Mouse (Mus musculus) ES-E14 (cell line): ENCODE measurements at regions not wholly inside any gene's neighbourhood (a gene's known extent, or its start where the extent isn't known, plus 50 kb on each side); places are given as distances from the start of the nearest gene placed in this dataset.

Experiments used
- DNase-seq: peaks from one replicate; pipeline ENCODE4 v3.0.0-alpha.2; 2013; ENCODE audit warnings: low read depth, low spot score
- H3K27ac ChIP-seq: 2 replicates; pipeline ENCODE4 v1.5.1; 2012; ENCODE audit warnings: low read depth, mild to moderate bottlenecking, low read length, moderate library complexity, mixed read lengths; ENCODE audit not compliant: poor library complexity, insufficient read depth, severe bottlenecking
- H3K36me3 ChIP-seq: 2 replicates; pipeline ENCODE4 v1.6.1; 2012; ENCODE audit warnings: mild to moderate bottlenecking, low read length, moderate library complexity, mixed read lengths; ENCODE audit not compliant: control insufficient read depth, poor library complexity, insufficient read depth, severe bottlenecking
- H3K4me1 ChIP-seq, 2 experiments: fragments of 150-350 bp in 1 of 2; sonication (generic) in 1 of 2; 2 replicates each; pipeline ENCODE4 v1.6.1; 2012; ENCODE audit warnings: low read length in 2 of 2, mild to moderate bottlenecking in 1 of 2, mixed read lengths in 1 of 2; ENCODE audit not compliant: control insufficient read depth in 2 of 2, insufficient read depth in 2 of 2, poor library complexity in 1 of 2
- H3K4me3 ChIP-seq, 2 experiments: fragments of 150-350 bp in 1 of 2; sonication (generic) in 1 of 2; 2 replicates each; pipeline ENCODE4 v1.5.1; 2012; ENCODE audit warnings: low read length in 2 of 2, low read depth in 1 of 2, mild to moderate bottlenecking in 1 of 2, mixed read lengths in 1 of 2; ENCODE audit not compliant: insufficient read depth in 1 of 2, poor library complexity in 1 of 2, severe bottlenecking in 1 of 2
- H3K9ac ChIP-seq: 2 replicates; pipeline ENCODE4 v1.6.1; 2012; ENCODE audit warnings: low read depth, mild to moderate bottlenecking, low read length, mixed read lengths; ENCODE audit not compliant: poor library complexity, insufficient read depth, severe bottlenecking
- H3K9me3 ChIP-seq: fragments of 150-350 bp; sonication (generic); 2 replicates; pipeline ENCODE4 v1.6.1; 2012; ENCODE audit warnings: low read depth, mild to moderate bottlenecking, low read length; ENCODE audit not compliant: control insufficient read depth, insufficient read depth
- CHD2 ChIP-seq: IDR thresholded peaks from 2 replicates; pipeline ENCODE4 v1.6.1; 2014; ENCODE audit warnings: mild to moderate bottlenecking, low read depth, low read length, inconsistent platforms
- HCFC1 ChIP-seq: IDR thresholded peaks from 2 replicates; pipeline ENCODE4 v1.6.1; 2012; ENCODE audit warnings: low read length, inconsistent platforms, borderline replicate concordance; ENCODE audit not compliant: insufficient read depth
- MAFK ChIP-seq: IDR thresholded peaks from 2 replicates; pipeline ENCODE4 v1.6.1; 2014; ENCODE audit warnings: mild to moderate bottlenecking, low read depth, low read length, inconsistent platforms; ENCODE audit not compliant: insufficient read depth
- ZC3H11A ChIP-seq: IDR thresholded peaks from 2 replicates; pipeline ENCODE4 v1.6.1; 2012; ENCODE audit warnings: low read depth, mild to moderate bottlenecking, inconsistent platforms, low read length, borderline replicate concordance
- ZNF384 ChIP-seq: IDR thresholded peaks from 2 replicates; pipeline ENCODE4 v1.6.1; 2012; ENCODE audit warnings: low read depth, low read length, inconsistent platforms
- in situ Hi-C, 2 experiments: fragments of 600-800 bp; cut with MboI; formaldehyde crosslinking; loops; one replicate each; pipeline ENCODE4 v1.15.1; 2025; ENCODE audit warnings: low sequenced_read_pairs in 2 of 2, inconsistent platforms in 1 of 2; ENCODE audit not compliant: unreplicated experiment in 2 of 2

DNA sequence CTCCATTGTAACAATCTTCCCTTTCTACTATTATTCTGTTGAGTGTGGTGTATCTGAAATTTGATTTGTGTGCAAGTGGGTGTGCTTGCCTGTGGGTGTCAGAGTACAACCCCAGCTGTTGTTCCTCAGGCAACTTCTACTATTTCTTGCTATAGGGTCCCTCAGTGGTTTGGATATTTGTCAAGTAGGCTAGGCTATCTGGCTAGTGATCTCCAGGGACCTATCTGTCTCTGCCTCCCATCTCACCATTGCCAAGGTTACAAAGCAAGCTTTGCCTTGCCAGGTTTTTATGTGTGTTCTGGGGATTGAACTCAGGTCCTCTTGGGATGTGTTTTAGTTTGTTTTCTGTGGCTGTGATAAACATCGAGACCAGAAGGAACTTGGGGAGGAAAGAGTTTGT, 74.1 kb upstream of the Stt3b start:
- TF ChIP-seq MAFK (no peak), HCFC1 (no peak), ZNF384 (no peak), CHD2 (no peak), ZC3H11A (no peak)
- Histone ChIP-seq H3K9ac (no peak overlapping the region), H3K36me3 (no peaks in the 10 kb centered on the region), H3K4me3 (no peak overlapping the region), H3K27ac (no peak overlapping the region), H3K9me3 (no peaks in the 10 kb centered on the region), H3K4me1 (no peaks in the 10 kb centered on the region)
- no peak for DNase-seq
- in situ Hi-C loops, result no loop called here

- DNase-seq, result no peak
These were observed 77.5 kb upstream of the Stt3b start for GRCm38 (mm10) chr9:115387471-115388360.

GRCm38 (mm10) chr9:115388361-115388759, 78.1 kb upstream of the Stt3b start:
- DNase-seq, result no peak
- TF ChIP-seq ZC3H11A (no peak), MAFK (no peak), HCFC1 (no peak), ZNF384 (no peak), CHD2 (no peak)
- no peak overlapping the region for H3K4me3 ChIP-seq
- in situ Hi-C loops, result no loop called here
- H3K4me1 ChIP-seq, result no peaks in the 10 kb centered on the region
- no peak overlapping the region for H3K27ac ChIP-seq
- H3K36me3 ChIP-seq, result no peaks in the 10 kb centered on the region
- H3K9ac ChIP-seq, result no peak overlapping the region
- H3K9me3 ChIP-seq, result no peaks in the 10 kb centered on the region

More at GRCm38 (mm10) chr9:115387471-115388360, 77.5 kb upstream of the Stt3b start:
- in situ Hi-C loops, result no loop called here
- H3K36me3 ChIP-seq, result no peaks in the 10 kb centered on the region
- no peaks in the 10 kb centered on the region for H3K9me3 ChIP-seq
- H3K4me1 ChIP-seq, result no peaks in the 10 kb centered on the region
- TF ChIP-seq ZC3H11A, result no peak
- no peak for TF ChIP-seq HCFC1
- no peak for TF ChIP-seq CHD2
- H3K4me3 ChIP-seq, result no peak overlapping the region
- H3K9ac ChIP-seq, result no peak overlapping the region
- no peak overlapping the region for H3K27ac ChIP-seq

DNA sequence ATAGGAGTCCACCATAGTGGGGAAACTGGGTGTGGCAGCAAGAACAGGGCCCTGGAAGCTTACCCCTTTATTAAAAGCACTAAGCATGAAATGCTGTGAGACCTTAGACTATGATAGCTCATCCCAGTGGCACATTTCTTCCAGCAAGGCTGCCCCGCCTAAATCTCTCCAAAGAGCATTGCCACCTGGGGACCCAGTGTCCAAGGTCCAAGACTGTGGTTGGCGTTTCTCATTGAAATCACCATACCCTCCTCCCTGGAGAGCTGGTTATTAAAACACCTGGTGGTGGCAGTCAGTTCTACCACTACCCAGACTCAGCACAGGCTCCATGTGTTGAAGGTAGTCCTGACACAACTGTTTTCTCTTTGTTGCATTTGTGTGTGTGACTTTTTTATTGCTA, 78.9 kb upstream of the Stt3b start:
- in situ Hi-C loops, result no loop called here
- TF ChIP-seq ZC3H11A, result no peak
- TF ChIP-seq ZNF384, result no peak
- no peak for TF ChIP-seq CHD2
- no peak for TF ChIP-seq HCFC1
- TF ChIP-seq MAFK, result no peak
- H3K36me3 ChIP-seq, result no peaks in the 10 kb centered on the region
- DNase-seq, result no peak
- H3K27ac ChIP-seq, result no peak overlapping the region
- no peaks in the 10 kb centered on the region for H3K9me3 ChIP-seq
- no peak overlapping the region for H3K4me3 ChIP-seq
- no peaks in the 10 kb centered on the region for H3K4me1 ChIP-seq
- H3K9ac ChIP-seq, result no peak overlapping the region
